Mouse (Mus musculus) hindbrain, embryonic 13.5 days (tissue): ENCODE measurements around the gene Acvr1b. TPM values are rescaled to one million over a fixed set of nuclear protein-coding genes. Genes with fewer than 3 reads are reported as not detected.
A peak's percentile ranks its signal among the peaks of the same experiment; 100 is the strongest.

Experiments
- ATAC-seq: fragments of 200-750 bp; cut with Nextera tagmentation; 2 replicates; pipeline ENCODE4 v1.8.0; 2017; ENCODE audit warnings: moderate TSS enrichment; ENCODE audit not compliant: low FRiP score
- H3K27ac ChIP-seq: fragments of 300-500 bp; sonication (generic); 2 replicates; pipeline ENCODE4 v1.5.1; 2015; ENCODE audit warnings: inconsistent platforms, mild to moderate bottlenecking, moderate library complexity
- H3K27me3 ChIP-seq: fragments of 300-500 bp; sonication (generic); 2 replicates; pipeline ENCODE4 v1.6.1; 2015; ENCODE audit warnings: mild to moderate bottlenecking, inconsistent platforms
- H3K36me3 ChIP-seq: fragments of 300-500 bp; sonication (generic); 2 replicates; pipeline ENCODE4 v1.6.1; 2015; ENCODE audit warnings: mild to moderate bottlenecking, inconsistent platforms
- H3K4me1 ChIP-seq: fragments of 300-500 bp; sonication (generic); replicated peaks from 2 replicates; pipeline ENCODE4 v1.6.1; 2015; ENCODE audit warnings: inconsistent platforms
- H3K4me2 ChIP-seq: fragments of 300-500 bp; sonication (generic); 2 replicates; pipeline ENCODE4 v1.6.1; 2015; ENCODE audit warnings: inconsistent platforms, mild to moderate bottlenecking, moderate library complexity
- H3K4me3 ChIP-seq: fragments of 300-500 bp; sonication (generic); 2 replicates; pipeline ENCODE4 v1.5.1; 2015; ENCODE audit warnings: mild to moderate bottlenecking, inconsistent platforms
- H3K9ac ChIP-seq: fragments of 300-500 bp; sonication (generic); 2 replicates; pipeline ENCODE4 v1.6.1; 2015; ENCODE audit warnings: mild to moderate bottlenecking, inconsistent platforms
- H3K9me3 ChIP-seq: fragments of 300-500 bp; sonication (generic); 2 replicates; pipeline ENCODE4 v1.6.1; 2016; ENCODE audit warnings: inconsistent platforms
- WGBS: fragments of 180-500 bp; shearing (Covaris S2); methylation state at CpG from one replicate; pipeline ENCODE4 v1.1.7; 2015; 5-methylcytosine and 5-hydroxymethylcytosine counted together
- polyA plus RNA-seq: library from polyadenylated mRNA; unstranded; fragments of >200 nt; fragmentation: Nextera tagmentation; extraction: Ambion mirVana; gene quantifications from 2 replicates; pipeline ENCODE4 v1.2.1, GENCODE M21; 2015

Gene Acvr1b
- polyA plus RNA-seq, 1 experiment from 2014 or later: 20.5 TPM

GRCm38 (mm10) chr15:101210998-101211613, 37.2 kb downstream of the Acvr1b start:
- Histone ChIP-seq H3K27ac (no peak overlapping the region), H3K36me3 (peaks cover 81% of the 10 kb centered on the region), H3K4me1 (0 out of 2 replicates have a peak, but pooled peaks cover 4% of the 10 kb centered on the region), H3K27me3 (no peaks in the 10 kb centered on the region), H3K9ac (no peak overlapping the region), H3K4me3 (no peak overlapping the region), H3K4me2 (no peak overlapping the region), H3K9me3 (no peaks in the 10 kb centered on the region)
- no peak for ATAC-seq
- 93% methylated on average over 14 of the region's 14 CpGs for WGBS

- Histone ChIP-seq H3K4me1 (0 out of 2 replicates have a peak, but pooled peaks cover 4% of the 10 kb centered on the region), H3K9ac (0 out of 2 replicates have a peak overlapping the region, but pooled peaks have one; percentile 24)
- no peak for ATAC-seq
Measured at GRCm38 (mm10) chr15:101212435-101212834, 38.6 kb downstream of the Acvr1b start.

GRCm38 (mm10) chr15:101215136-101215535, 41.3 kb downstream of the Acvr1b start:
- Histone ChIP-seq H3K9me3 (no peaks in the 10 kb centered on the region), H3K9ac (no peak overlapping the region), H3K36me3 (peaks cover 45% of the 10 kb centered on the region), H3K4me1 (peaks cover 5% of the 10 kb centered on the region), H3K27ac (no peak overlapping the region), H3K4me2 (no peak overlapping the region), H3K4me3 (no peak overlapping the region), H3K27me3 (no peaks in the 10 kb centered on the region)
- no peak for ATAC-seq
- 86% methylated on average over 2 of the region's 2 CpGs for WGBS

More at GRCm38 (mm10) chr15:101212435-101212834, 38.6 kb downstream of the Acvr1b start:
- H3K27ac ChIP-seq: no peak overlapping the region
- H3K4me2 ChIP-seq: no peak overlapping the region
- H3K9me3 ChIP-seq: no peaks in the 10 kb centered on the region
- 81% methylated on average over 14 of the region's 14 CpGs for WGBS
- H3K27me3 ChIP-seq: no peaks in the 10 kb centered on the region
- H3K36me3 ChIP-seq: peaks cover 67% of the 10 kb centered on the region
- no peak overlapping the region for H3K4me3 ChIP-seq

- Histone ChIP-seq H3K4me1 (peaks cover 14% of the 10 kb centered on the region), H3K4me3 (no peak overlapping the region), H3K36me3 (peaks cover 36% of the 10 kb centered on the region), H3K4me2 (no peak overlapping the region), H3K27ac (no peak overlapping the region), H3K9me3 (no peaks in the 10 kb centered on the region), H3K9ac (no peak overlapping the region), H3K27me3 (no peaks in the 10 kb centered on the region)
- WGBS: 90% methylated on average over 4 of the region's 4 CpGs
- no peak for ATAC-seq
Measured at GRCm38 (mm10) chr15:101216036-101216435, 42.2 kb downstream of the Acvr1b start.

GRCm38 (mm10) chr15:101220905-101221297, 47.0 kb downstream of the Acvr1b start:
- peak; percentile 64 for ATAC-seq
- Histone ChIP-seq H3K36me3 (no peaks in the 10 kb centered on the region), H3K9ac (peak overlapping the region; percentile 39; the same call in 1 of the 2 replicates), H3K27ac (peak overlapping the region; percentile 79), H3K9me3 (no peaks in the 10 kb centered on the region), H3K27me3 (peaks cover 29% of the 10 kb centered on the region), H3K4me1 (peaks cover 52% of the 10 kb centered on the region), H3K4me2 (peak overlapping the region; percentile 91), H3K4me3 (no peak overlapping the region)
- WGBS: 7% methylated on average over 8 of the region's 8 CpGs

- H3K4me2 ChIP-seq: peak overlapping the region; percentile 91
- peaks cover 52% of the 10 kb centered on the region for H3K4me1 ChIP-seq
- ATAC-seq: peak; percentile 29; the same call in 1 of the 2 replicates
- H3K27me3 ChIP-seq: peaks cover 33% of the 10 kb centered on the region
- no peaks in the 10 kb centered on the region for H3K36me3 ChIP-seq
- 2% methylated on average over 14 of the region's 14 CpGs for WGBS
- no peaks in the 10 kb centered on the region for H3K9me3 ChIP-seq
- H3K4me3 ChIP-seq: no peak overlapping the region
- H3K9ac ChIP-seq: no peak overlapping the region
- peak overlapping the region; percentile 68 for H3K27ac ChIP-seq
Measured at GRCm38 (mm10) chr15:101221298-101222104, 47.6 kb downstream of the Acvr1b start.

GRCm38 (mm10) chr15:101222897-101223482, 49.1 kb downstream of the Acvr1b start:
- ATAC-seq: no peak
- H3K9me3 ChIP-seq: no peaks in the 10 kb centered on the region
- H3K27me3 ChIP-seq: peaks cover 37% of the 10 kb centered on the region
- no peak overlapping the region for H3K9ac ChIP-seq
- peak overlapping the region; percentile 73; the same call in 1 of the 2 replicates for H3K4me3 ChIP-seq
- no peaks in the 10 kb centered on the region for H3K36me3 ChIP-seq
- no peak overlapping the region for H3K27ac ChIP-seq
- H3K4me2 ChIP-seq: peak overlapping the region; percentile 91
- peaks cover 55% of the 10 kb centered on the region for H3K4me1 ChIP-seq
- 41% methylated on average over 13 of the region's 13 CpGs for WGBS

- peaks cover 37% of the 10 kb centered on the region for H3K27me3 ChIP-seq
- H3K4me1 ChIP-seq: peaks cover 61% of the 10 kb centered on the region
- 5% methylated on average over 5 of the region's 5 CpGs for WGBS
- peak overlapping the region; percentile 73 for H3K4me3 ChIP-seq
- peak overlapping the region; percentile 82 for H3K9ac ChIP-seq
- ATAC-seq: peak; percentile 4; the same call in 1 of the 2 replicates
- H3K27ac ChIP-seq: no peak overlapping the region
- peak overlapping the region; percentile 91 for H3K4me2 ChIP-seq
- no peaks in the 10 kb centered on the region for H3K36me3 ChIP-seq
- no peaks in the 10 kb centered on the region for H3K9me3 ChIP-seq
Measured at GRCm38 (mm10) chr15:101223596-101223995, 49.7 kb downstream of the Acvr1b start.

GRCm38 (mm10) chr15:101224006-101224906, 50.4 kb downstream of the Acvr1b start, which contains the start of gene Grasp:
Grasp (plus strand) TSS chr15:101224188.
- Histone ChIP-seq H3K4me1 (peaks cover 61% of the 10 kb centered on the region), H3K4me3 (peak within 1 kb of the TSS; percentile 73), H3K9me3 (no peaks in the 10 kb centered on the region), H3K36me3 (0 out of 2 replicates have a peak, but pooled peaks cover 2% of the 10 kb centered on the region), H3K9ac (peak within 1 kb of the TSS; percentile 82), H3K27ac (peak within 1 kb of the TSS; percentile 73), H3K27me3 (peaks cover 37% of the 10 kb centered on the region), H3K4me2 (peak within 1 kb of the TSS; percentile 91)
- WGBS: under 1% methylated on average over 63 of the region's 77 CpGs
- ATAC-seq: peak; percentile 68

- Histone ChIP-seq H3K4me3 (peak overlapping the region; percentile 73), H3K9ac (peak overlapping the region; percentile 82), H3K9me3 (no peaks in the 10 kb centered on the region), H3K27me3 (peaks cover 37% of the 10 kb centered on the region), H3K4me2 (peak overlapping the region; percentile 91), H3K36me3 (0 out of 2 replicates have a peak, but pooled peaks cover 10% of the 10 kb centered on the region), H3K4me1 (peaks cover 61% of the 10 kb centered on the region), H3K27ac (peak overlapping the region; percentile 73)
- no peak for ATAC-seq
- WGBS: 5% methylated on average over 14 of the region's 14 CpGs
Measured at GRCm38 (mm10) chr15:101224977-101225376, 51.1 kb downstream of the Acvr1b start.

GRCm38 (mm10) chr15:101227971-101228370, 54.1 kb downstream of the Acvr1b start:
- no peak overlapping the region; the same call in 1 of the 2 replicates for H3K9ac ChIP-seq
- no peak overlapping the region for H3K27ac ChIP-seq
- H3K27me3 ChIP-seq: peaks cover 28% of the 10 kb centered on the region
- no peaks in the 10 kb centered on the region for H3K9me3 ChIP-seq
- H3K4me3 ChIP-seq: no peak overlapping the region
- 19% methylated on average over 7 of the region's 7 CpGs for WGBS
- H3K36me3 ChIP-seq: peaks cover 27% of the 10 kb centered on the region
- H3K4me1 ChIP-seq: peaks cover 38% of the 10 kb centered on the region
- ATAC-seq: no peak
- no peak overlapping the region for H3K4me2 ChIP-seq
